Mouse (Mus musculus): ENCODE results near the gene Nras.

The Nras gene

GRCm38 (mm10) chr3:103098662-103099061 lies 40.6 kb downstream of the Nras start:
- DNase-seq (ENCODE audit: low spot score in 2 of 2), result peak in 1 of 2 experiments; percentile 28

- DNase-seq (ENCODE audit: low spot score in 2 of 2), result no peak
These were observed 41.6 kb downstream of the Nras start for GRCm38 (mm10) chr3:103099667-103100066.

- DNase-seq (ENCODE audit: low spot score in 2 of 2), result no peak
These were observed 42.6 kb downstream of the Nras start for GRCm38 (mm10) chr3:103100735-103101134.

DNA sequence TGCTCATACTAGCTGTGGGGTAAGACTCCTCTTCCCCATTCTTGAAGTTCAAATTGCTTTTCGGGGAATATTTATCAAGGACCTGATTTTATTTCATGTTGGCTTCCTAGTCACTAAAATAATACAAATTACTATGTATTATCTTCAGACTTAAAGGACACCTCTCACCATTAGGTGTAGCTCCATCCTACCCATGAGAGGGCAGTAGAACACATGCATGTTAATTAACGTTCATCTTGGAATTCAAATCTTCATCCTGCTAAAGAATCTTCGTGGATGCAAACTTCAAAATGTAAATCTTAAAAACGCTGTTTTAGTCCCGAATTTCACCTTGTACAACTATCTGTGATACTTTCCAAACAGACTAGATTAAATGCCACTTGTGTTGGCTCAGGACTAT lies 43.1 kb downstream of the Nras start:
- no peak for DNase-seq (ENCODE audit: low spot score in 2 of 2)

GRCm38 (mm10) chr3:103101909-103102308 lies 43.8 kb downstream of the Nras start:
- peak in 1 of 2 experiments; percentile 52 for DNase-seq (ENCODE audit: low spot score in 2 of 2)

DNA sequence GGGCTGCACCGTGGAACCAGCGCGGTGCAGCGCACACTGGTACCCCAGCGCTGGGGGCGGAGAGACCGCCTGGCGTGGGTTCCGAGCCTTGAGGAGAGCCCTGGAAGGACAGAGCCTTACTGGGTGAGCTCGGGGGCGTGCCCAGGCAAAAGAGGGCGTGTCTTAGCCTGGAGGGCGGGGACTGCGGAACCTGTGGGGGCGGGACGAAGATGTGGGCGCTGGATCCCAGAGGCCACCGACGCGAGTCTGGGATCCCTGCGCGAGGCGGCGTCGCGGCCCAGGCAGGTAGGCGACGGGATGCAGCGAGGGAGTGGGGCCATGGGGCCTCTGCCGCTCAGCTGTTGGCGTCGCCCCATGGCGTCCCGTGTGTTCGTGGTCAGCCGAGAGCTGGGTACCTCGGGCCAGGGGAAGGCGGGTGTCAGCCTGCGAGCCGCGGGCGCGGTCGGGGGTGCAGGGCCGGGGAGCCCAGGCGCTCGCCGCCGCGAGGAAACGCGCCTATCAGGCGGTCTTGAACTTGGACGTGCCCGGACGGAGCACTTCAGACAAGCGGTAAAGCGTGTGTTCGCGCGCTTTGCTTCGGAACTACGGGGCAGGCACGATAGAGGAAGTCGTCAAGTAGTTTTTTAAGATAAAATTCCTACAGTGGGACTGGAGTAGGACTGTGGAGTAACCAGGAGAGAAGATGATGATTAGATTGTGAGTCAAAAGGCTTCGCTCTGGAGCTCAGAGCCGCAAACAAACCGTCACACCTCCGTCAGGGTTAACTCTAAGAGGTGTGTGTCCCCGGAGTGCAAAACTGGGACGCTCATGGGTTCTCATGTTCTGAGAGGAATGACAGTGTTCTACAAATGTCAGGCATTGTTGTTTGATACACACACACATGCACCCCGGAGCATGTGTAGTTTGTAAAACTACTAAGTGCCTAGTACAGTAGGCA lies 44.6 kb downstream of the Nras start, which contains the start of gene Dennd2c:
TSS of gene Dennd2c (plus strand) at position 151 of the 937 bp plus-strand sequence.
- peak; percentile 98 to 99 for DNase-seq (ENCODE audit: low spot score in 2 of 2)

DNA sequence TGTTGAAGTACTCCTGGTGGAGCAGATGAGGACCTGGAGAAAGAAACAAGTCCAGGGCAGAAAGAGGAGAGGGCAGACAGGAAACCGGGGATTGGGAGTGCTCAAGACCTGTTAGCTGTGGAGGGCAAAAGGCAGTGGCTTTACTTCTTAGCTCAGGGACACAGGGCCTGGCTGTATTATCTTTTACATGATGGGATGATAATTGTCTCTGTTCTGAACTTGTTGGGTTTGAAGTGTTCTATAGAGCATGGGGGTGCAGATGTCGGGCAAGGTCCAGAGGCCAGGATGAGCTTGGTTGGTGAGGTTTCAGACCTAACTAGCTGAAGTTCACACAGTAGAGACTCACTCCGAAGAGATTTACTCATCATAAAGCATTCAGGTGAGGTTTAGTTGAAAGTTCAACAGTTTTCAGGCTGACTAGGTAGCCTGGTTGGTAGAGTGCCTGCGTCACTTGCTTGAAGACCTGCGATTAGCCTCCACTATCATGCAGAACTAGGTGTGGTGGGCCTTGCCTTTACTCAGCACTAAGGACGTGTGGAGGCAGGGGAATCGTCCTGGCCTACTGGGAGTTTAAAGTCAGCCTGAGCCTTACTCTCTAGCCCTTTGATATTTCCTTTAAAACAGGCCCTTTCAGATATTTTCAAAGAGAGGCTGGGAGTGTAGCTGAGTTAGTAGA lies 49.6 kb downstream of the Nras start:
- no peak for DNase-seq (ENCODE audit: low spot score in 2 of 2)

GRCm38 (mm10) chr3:103112216-103112615 lies 54.1 kb downstream of the Nras start:
- no peak for DNase-seq (ENCODE audit: low spot score in 2 of 2)
